Mouse (Mus musculus) forebrain, embryonic 15.5 days (tissue): ENCODE data around the gene 6030498E09Rik. TPM values are rescaled to one million over a fixed set of nuclear protein-coding genes. Genes with fewer than 3 reads are reported as not detected.

Source experiments
- microRNA-seq: library from miRNA; unstranded; fragments of <30 nt; microRNA quantifications from one replicate; pipeline ENCODE4, GENCODE M21; 2016
- polyA plus RNA-seq: library from polyadenylated mRNA; unstranded; fragments of >200 nt; fragmentation: Nextera tagmentation; extraction: Ambion mirVana; gene quantifications from 2 replicates; pipeline ENCODE4 v1.2.1, GENCODE M21; 2015

6030498E09Rik gene
- polyA plus RNA-seq, 1 experiment from 2014 or later: 0.24 TPM

Small RNA genes lying within 50 kb of the gene (microRNA-seq; reads per million reads assigned to microRNA genes)
- gene Gm25642: not detected

Other genes starting within 250 kb of the 6030498E09Rik start
- gene Cul4b, start 196.5 kb upstream of the 6030498E09Rik start, polyA plus RNA-seq: 18.1 and 18.5 TPM in 2 replicates
- 147 and 152 TPM in 2 replicates for gene Mcts1, start 172.1 kb upstream of the 6030498E09Rik start, polyA plus RNA-seq
- 23.3 and 26.7 TPM in 2 replicates for gene C1galt1c1, start 137.6 kb upstream of the 6030498E09Rik start, polyA plus RNA-seq